Mouse (Mus musculus): Measurements from ENCODE around the gene Fbxo4.

The Fbxo4 gene

DNA sequence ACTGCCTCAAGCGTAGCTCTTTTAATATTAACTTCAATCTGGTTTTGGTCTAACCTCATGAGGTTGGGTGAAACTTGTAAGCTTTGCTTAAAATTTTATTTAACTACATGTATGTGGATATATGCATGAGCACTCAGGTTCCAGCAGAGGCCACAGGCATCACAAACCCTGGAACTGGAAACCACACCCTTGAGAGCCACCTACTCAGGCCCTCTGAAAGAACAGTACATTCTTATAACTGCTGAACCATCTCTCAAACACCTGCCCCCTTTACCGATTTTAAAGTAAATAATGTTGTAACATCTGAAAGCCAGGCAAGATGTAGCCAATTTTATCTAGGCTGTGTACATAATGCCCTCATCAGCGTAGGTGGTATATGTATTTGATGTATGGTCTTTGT is 498 bp upstream of the Fbxo4 start:
- in situ Hi-C loops (cut with MseI, MboI) = no loop called here

DNA sequence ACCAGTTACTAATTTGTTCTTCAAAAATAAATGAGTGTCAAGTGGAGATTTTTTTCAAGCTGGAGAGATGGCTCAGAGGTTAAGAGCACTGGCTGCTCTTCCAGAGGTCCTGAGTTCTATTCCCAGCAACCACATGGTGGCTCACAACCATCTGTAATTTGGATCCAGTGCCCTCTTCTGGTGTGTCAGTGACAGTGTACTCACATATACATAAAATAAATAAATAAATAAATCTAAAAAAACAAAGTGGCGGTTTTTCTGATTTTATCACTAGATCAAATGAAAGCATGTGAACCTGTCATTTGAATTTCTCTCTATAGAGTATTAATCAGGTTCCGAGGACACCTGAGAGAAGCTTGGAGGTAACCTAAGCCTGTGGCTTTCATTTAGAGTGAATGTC is 1.1 kb downstream of the Fbxo4 start:
- in situ Hi-C loops (cut with MseI, MboI) = no loop called here

DNA sequence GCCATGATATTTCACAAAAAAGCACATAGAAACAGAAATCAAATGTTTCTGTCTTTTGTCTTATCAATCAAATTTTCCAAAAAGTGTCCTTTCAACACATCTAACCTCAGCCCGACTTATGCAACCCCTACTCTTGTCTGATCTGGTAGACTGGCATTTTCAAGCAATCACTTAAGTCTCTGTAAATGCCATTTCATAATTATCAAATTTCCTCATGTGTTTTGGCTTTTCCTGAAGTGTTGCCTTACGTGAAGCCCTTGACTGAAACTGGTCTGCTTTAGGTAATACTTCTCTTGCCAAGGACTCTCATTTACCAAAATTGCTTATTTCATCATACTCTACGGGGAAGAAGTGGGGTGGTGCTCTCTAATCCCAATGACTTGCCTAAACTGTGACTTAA is 6.1 kb downstream of the Fbxo4 start:
- in situ Hi-C loops (cut with MseI, MboI) = no loop called here

DNA sequence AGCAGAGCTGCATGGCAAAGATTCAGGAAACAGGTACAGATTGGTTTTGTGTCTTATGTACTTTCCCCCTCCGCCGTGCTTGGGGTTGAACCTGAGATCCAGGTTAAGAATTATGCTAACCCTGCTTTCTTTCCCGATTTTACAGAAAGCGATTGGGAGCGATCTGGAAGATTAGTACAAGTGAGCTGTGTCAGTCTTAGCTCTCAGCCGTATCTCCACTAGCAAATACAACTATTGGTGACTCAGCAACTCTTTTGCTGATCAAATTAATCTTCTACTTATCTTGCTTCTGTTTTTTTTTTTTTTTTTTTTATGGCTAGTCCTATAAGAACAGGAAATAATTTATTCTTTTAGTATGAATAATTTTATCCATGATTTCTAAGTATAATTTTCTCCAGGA is 9.2 kb downstream of the Fbxo4 start:
- in situ Hi-C loops (cut with MseI, MboI) = no loop called here

DNA sequence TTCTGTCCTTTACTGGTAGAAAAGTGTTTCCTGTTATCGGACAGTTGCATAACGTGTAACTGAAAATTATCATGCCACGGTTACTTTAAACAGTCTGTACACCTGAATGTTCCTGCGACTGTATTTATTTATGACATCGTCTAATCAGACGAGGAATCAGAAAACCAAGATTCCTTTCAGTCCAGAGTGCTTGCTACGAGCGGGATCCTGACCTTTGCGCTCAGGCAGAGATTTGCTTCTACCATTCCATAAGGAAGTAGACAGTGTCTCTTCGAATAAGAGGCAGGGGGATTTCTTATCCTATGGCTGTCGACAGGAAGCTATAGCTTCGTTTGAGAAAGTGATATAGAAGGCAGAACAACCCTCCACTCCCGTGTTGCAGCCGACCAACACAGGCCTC is 9.6 kb downstream of the Fbxo4 start:
- in situ Hi-C loops (cut with MseI, MboI) = no loop called here

DNA sequence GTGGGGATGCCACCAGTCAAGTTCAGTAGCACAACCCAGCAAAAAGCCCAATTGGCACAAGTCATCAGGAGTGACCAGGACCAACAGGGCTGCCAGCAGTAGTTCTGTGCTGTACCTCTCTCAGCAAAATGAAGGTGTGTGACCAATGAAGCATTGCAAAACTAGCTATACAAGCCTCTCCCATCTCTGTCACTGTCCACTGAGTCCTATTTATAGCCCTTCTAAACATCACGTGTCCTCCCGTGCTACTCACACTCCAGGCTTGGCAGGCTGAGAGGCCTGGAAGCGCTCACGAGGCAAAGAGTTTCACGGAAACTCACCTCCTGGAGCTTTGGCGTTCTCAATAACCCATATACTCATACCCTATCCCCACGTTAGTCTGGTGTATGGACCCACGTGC is 17.1 kb downstream of the Fbxo4 start:
- in situ Hi-C loops (cut with MseI, MboI) = no loop called here

DNA sequence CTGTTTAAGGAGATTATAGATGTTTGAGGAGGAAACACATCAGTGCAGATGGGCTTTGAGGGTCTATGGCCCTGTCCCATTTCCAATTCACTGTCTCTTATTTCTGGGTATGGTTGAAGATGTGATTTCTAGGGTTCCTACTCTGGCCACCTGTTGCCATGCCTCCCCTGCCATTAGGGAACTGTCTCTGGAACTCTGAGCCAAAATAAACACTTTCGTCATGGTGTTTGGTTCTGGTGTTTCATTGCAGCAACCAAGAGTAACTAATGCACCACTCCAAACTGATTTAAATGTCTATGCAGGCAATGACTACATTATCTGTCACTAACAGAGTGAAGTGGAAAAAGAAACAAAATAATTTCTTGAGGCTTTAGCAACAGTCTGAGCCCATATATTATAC is 19.3 kb downstream of the Fbxo4 start:
- in situ Hi-C loops (cut with MseI, MboI) = no loop called here

DNA sequence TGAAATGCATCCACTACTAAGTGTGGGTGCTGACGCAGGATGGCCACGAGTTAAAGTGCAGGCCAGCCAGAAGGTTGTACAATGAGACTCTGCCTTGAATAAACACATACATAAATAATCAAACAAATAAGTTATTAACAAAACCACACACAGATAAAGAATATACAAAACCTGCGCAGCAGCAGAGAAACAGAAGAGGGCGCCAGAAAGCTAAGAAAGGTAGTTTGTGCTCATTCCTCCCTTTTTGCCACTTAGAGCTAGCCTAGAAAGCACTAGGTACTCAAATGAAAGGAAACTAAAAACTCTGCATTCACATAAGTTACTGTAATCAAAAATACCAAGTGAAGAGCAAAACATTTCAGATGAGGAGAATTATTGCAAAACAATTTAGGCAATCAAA is 21.4 kb downstream of the Fbxo4 start:
- in situ Hi-C loops (cut with MseI, MboI) = no loop called here

DNA sequence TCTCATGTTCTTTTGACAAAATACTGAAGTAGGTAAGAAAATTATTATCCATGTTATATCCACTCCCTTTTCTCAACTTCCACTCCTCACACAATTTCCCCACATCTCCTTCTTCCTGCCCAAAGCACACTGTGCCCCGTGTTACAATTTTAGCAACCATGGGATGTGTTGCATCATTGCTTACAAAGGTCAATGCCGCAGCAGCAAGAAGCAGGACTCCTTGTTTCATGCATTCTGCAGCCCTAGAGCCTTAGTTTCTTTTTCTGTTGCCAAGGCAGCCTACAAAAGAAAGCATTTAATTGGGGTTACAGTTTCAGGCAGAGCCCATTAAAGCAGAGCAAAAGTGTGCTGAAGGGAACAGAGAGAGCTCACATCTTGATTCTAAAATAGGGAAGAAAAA is 24.4 kb downstream of the Fbxo4 start:
- in situ Hi-C loops (cut with MseI, MboI) = no loop called here

DNA sequence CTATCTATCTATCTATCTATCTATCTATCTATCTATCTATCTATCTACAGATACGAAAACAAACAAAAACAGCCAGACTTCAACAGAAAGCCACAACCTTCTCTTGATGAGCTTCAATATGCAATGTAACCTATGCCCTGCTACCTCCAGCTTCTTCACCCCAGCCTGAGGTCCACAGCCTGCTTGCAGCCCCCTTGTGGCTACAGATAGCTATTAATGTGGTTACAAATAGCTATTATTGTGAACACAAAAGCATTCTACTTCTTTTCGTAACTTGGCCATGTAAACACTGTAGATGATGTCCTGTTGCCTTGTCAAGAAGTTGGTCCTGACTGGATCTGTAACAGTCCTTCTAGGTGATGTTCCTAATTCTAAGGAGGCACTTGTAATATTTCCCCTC is 41.2 kb downstream of the Fbxo4 start:
- in situ Hi-C loops (cut with MseI, MboI) = no loop called here

DNA sequence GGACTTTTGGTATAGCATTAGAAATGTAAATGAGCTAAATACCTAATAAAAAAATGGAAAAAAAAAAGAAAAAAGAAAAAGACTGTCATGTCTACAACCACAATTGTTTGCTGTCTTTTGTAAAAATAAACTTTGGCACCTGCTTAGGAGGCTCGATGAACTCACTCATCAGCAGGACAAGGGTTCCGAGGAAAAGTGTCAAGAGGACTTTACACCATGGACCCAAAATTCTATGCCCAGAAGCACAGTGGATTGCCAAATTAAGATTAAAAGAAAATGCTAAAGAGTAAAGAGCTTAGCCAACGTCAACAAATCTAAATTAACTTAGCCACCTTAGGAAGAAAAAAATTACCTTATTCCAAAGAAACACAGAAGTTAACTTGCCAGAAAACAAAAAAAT is 43.3 kb downstream of the Fbxo4 start:
- in situ Hi-C loops (cut with MseI, MboI) = no loop called here

DNA sequence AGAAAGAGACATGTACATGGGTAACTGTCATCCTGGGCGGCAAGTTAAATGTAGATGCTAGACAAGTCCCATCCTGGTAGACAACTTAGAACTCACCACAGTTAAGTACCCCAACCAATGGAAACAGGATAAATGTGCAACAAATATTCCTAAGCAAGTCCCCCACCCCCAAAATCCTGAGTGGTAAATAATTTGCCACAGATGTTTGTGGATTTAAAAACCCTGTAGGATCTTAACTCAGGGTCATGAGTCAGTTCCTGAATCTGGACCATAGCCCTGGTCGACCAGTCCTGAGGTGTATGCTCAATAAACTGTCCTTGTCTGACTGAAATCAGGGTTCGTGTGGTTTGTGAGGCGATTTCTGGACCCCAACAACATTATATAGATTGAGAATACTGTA is 45.9 kb downstream of the Fbxo4 start:
- in situ Hi-C loops (cut with MseI, MboI) = no loop called here

DNA sequence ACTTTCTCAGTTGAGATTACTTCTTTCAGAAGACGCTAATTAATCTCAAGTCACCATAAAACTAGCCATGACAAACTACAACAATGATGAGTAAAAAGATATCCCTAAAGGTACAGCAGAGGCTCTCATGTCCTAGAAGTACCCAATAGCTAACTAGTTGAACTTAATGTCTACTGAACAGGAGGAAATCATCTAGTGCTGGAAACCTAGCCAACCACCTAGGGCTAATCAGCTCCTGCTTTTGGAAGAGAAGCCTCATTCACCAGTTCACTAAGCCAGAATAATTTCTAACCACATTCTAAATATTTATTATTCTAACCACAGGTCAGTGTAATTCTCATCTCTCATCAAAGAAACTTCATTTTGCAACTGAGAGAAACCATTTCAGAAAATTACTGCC is 47.4 kb downstream of the Fbxo4 start:
- in situ Hi-C loops (cut with MseI, MboI) = no loop called here
